Mouse (Mus musculus): ENCODE results near the gene Rnf8.

DNA sequence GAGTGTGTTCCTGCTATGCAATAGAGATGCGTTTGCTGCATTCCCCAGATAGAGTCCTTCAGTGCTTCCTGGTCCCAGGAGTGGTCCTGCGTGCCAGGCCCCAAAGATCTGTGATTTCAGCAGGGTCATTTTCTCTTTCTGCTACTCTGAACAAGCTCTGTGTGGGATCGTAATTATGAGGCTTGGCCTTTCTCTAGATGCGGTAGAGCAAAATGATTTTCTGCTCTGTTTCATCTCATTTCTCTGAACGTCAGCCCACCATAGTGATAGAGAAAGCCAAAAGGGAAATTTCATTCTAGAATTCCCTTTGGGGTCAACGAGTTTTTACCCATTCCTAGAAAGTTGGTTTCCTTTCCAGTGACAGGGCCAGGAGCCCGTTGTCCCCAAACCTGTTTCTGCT lies 67.7 kb downstream of the Rnf8 start:
- no peak for TF ChIP-seq CTCF (IDR thresholded peaks at IDR 0.05; ENCODE audit: low read depth, low read length)
- TF ChIP-seq POLR2A (IDR thresholded peaks at IDR 0.05; ENCODE audit: borderline replicate concordance, low read depth, low read length) = no peak
